Mouse (Mus musculus) erythroblast, embryonic 14.5 days (primary cell): ENCODE data around the gene Serpina3m.

Experiments
- GATA1 ChIP-seq: IDR thresholded peaks from 2 replicates; pipeline ENCODE4 v1.6.1; 2012; ENCODE audit warnings: low read length, inconsistent platforms, mixed read lengths
- TAL1 ChIP-seq: IDR thresholded peaks from 3 replicates; pipeline ENCODE4 v1.6.1; 2012; ENCODE audit warnings: low read length, inconsistent platforms, mixed read lengths

DNA sequence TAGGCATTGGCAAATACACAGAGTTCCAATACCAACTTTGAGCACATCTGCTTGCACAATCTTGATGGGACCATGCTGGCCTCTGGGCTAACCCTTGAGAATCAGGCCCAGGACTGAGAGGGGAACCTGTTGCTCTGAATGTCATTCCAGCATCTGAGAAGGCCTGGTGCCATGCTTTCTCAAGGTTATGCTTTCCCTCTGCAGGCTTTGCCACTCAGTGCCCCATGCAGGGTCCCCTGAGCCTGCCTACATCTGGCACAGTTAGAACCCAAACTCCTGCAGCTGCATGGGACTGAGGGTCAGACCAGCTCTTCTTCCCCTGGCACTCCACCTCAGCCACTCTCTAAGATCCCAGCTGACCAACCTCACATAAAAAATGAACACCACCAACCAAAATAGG lies 7.4 kb downstream of the Serpina3m start:
- TF ChIP-seq TAL1 (no peak), GATA1 (no peak)
